Mouse (Mus musculus) embryo, embryonic 9.5 days (tissue): ENCODE results near the gene Grk5.

Experiments used
- DNase-seq: peaks from one replicate; pipeline ENCODE4 v3.0.0-alpha.2; 2017; ENCODE audit errors: extremely low spot score

The Grk5 gene

DNA sequence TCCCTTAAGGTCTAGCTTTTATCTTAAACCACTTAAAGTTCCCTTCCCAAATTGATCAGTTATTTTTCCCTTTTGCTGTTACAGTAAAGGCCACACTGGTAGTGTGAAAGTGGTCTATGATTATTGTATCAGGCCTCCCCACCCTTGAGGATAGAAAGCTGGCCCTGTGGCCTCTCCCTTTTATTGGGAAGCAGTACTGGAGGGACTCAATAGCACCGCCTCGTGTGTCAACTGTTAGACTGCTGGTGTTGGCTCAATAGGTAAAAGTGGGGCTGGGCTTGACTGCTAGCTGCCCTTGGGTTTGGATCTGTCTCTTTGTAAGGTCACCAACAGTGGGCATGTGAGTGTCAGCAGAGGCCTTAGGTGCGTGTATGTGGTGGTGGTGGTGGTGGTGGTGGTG lies 174.8 kb downstream of the Grk5 start:
- no peak for DNase-seq

- DNase-seq = no peak
Observed at GRCm38 (mm10) chr19:61065011-61065410, 175.5 kb downstream of the Grk5 start.

DNA sequence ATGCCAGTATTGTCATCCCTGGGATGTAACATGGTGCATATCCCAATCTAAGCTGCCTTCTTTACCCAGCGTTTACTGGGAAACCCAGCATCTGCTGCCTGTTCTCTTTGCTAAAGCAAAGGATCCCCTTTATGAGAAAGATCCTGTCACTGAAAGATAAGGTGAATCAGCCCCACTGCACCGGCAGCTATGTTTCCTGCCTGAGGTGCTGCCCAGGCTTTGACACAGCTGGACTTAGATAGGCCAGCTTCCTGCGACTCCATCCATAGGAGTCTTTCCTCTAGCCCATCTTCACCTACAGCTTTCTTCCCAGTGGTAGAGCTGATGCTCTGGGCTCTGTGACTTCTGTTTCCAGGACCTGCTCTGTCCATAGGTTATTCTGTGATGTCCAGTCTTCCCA lies 189.1 kb downstream of the Grk5 start:
- no peak for DNase-seq

GRCm38 (mm10) chr19:61080251-61080749 lies 190.8 kb downstream of the Grk5 start:
- no peak for DNase-seq

GRCm38 (mm10) chr19:61083006-61083405 lies 193.5 kb downstream of the Grk5 start:
- DNase-seq = no peak

DNA sequence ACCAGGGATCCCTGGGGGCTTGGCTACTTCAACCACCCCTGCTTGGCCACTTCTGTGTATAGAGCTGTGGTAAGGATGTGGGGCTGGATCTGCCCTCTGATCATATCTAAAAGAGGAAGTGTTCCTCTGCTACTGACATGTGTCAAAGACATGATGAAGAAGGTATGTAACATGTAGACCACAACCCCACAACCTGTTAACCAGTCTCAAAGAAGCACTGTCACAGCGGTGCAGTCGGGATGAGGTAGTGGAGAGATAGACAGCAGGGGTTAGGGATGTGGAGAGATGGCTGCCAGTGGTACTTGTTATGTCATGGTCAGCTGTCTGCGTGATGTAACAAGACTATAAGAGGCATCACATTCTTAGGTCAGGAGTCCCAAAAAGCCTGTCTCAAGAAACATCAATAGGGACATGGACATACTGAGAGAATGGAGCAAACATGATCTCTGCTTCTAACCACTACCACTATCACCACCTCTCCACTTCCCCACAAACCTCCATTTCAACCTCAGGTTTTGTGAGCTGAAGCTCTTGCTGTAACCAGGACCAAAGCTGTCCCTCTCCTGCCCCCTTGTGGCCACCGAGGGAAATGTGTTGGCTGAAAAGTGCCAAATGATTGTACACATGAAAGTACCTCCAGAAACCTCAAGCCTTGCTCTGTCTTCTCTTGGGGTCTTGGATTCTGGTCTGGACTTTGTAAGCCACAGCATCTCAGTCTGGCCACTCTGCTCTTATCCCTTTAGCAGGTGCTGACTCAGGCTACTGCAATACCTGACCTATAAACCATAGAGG lies 194.8 kb downstream of the Grk5 start:
- peak; percentile 84 for DNase-seq

DNA sequence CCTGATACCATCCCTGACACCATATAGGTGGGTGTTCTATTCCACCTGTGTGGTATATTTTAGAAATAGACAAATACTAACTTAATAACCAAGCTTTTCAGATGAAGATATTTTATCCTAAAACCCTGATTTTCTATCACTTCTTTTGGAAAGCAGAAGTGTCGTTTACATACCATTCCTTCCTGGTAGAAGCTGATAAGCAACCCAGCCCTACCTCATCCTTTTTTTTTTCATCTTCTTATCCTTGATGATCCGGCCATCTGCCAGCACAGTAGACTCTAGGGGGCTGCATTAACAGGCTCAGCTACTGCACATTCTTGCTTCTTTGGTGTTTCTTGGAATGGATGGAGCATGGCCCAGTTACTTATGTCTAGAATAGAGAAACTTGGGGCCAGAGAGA lies 195.7 kb downstream of the Grk5 start:
- no peak for DNase-seq

GRCm38 (mm10) chr19:61087781-61088180 lies 198.2 kb downstream of the Grk5 start:
- no peak for DNase-seq

DNA sequence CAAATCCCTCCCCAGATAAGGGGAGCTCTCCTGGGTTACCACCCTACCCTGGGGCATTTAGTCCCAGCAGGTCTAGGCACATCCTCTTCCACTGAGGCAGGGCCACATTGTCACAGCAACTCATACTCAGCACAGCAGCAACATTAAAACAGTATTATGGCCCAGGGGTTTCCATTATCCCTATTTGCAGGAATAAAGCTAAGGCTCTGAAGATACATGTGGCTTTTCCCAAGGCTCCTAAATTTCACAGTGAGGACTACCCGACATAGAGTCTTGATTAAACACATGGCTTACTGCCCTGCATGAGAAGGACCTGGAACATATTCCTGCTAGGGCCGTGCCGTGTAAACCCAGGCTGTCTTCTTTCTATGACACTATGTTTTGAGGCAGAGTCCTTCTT lies 199.5 kb downstream of the Grk5 start:
- DNase-seq = no peak

DNA sequence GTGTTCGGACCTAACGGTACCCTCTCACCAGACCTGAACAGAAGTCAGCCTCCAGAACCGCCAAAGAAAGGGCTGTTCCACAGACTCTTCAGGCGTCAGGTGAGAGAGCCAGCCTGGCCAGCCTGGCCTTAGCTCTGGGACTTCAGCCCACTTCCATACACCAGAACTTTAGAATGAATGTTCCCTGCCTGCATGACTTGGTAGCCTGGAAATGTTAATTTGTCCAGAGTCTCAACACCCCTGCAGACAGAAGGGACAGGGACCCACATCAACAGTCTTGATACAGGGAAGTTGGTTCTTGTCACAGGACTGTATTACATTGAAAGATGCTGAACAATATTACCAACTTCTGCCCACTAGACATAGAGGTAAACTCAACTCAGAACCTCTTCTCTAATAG lies 201.0 kb downstream of the Grk5 start:
- DNase-seq = no peak

- no peak for DNase-seq
Observed at GRCm38 (mm10) chr19:61096776-61097175, 207.2 kb downstream of the Grk5 start.

DNA sequence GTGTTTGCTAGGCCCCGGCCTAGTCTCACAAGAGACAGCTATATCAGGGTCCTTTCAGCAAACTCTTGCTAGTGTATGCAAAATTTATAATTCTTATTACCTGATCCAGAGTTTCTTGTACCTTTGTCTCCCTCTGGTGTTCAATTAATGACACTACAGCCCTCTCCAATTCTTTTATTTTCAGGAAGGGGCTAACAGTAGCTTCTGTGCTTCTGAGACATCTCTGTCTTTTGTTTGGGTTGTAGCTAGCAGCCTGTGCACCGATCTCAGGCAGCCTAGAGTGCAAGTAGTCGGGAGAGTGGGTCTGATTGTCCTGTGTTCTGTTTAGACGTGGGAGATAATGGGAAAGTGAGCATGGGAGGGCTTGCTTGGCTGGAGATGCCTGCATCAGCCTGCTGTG lies 208.2 kb downstream of the Grk5 start:
- peak; percentile 12 for DNase-seq

GRCm38 (mm10) chr19:61110184-61110583 lies 220.6 kb downstream of the Grk5 start:
- DNase-seq = no peak

DNA sequence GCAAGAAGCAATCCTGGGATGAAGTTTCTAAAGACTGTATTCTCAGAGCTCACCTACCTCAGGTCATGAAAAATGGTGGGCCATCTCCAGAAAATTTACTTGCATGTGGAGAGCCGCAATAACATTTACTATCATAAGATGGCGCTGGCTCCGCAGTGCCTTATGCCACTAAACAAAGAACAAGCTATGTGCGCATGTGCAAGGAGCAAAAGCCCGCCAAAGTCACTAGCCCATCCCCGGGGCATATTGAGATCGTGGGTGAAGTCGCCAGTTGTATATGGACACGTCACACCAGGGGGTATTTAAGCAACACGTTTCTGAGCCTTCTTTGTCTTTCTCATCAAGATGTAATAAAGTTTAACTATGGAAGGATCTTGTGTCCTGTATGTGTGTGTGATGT lies 241.5 kb downstream of the Grk5 start:
- DNase-seq = no peak

DNA sequence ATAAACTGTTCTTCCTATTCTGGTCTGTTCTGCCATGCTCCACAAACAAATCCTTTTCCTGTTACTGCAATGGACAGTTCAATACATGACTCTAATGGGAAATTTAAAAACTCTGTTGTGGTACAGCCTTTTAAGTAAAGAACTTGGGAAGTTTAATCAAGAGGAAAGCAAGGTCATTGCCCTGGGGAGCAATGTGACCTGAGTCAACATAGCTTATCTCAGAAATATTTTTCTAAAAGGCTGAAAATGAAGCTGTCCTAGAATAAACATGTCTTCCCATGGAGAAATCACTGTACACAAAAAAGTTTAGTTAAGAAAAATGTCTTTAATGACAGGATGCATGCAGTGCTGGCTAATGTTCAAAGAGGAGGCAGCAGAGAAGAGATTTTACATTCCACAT lies 249.1 kb downstream of the Grk5 start:
- no peak for DNase-seq

- peak; percentile 79 for DNase-seq
Observed at GRCm38 (mm10) chr19:61140342-61141206, 251.0 kb downstream of the Grk5 start, which contains the start of gene Zfp950. TSS of gene Zfp950 (minus strand) at chr19:61140840.

GRCm38 (mm10) chr19:61141299-61141698 lies 251.8 kb downstream of the Grk5 start:
- DNase-seq = no peak
